Mouse (Mus musculus) midbrain, embryonic 13.5 days (tissue): ENCODE measurements around the gene Myh3. TPM values are rescaled to one million over a fixed set of nuclear protein-coding genes. Genes with fewer than 3 reads are reported as not detected.

ENCODE experiments used
- ATAC-seq: fragments of 200-750 bp; cut with Nextera tagmentation; 2 replicates; pipeline ENCODE4 v1.8.0; 2017; ENCODE audit warnings: mild to moderate bottlenecking, moderate TSS enrichment, moderate library complexity
- H3K27ac ChIP-seq: fragments of 300-500 bp; sonication (generic); 2 replicates; pipeline ENCODE4 v1.5.1; 2015; ENCODE audit warnings: inconsistent platforms, mild to moderate bottlenecking, moderate library complexity
- H3K27me3 ChIP-seq: fragments of 300-500 bp; sonication (generic); 2 replicates; pipeline ENCODE4 v1.6.1; 2015; ENCODE audit warnings: mild to moderate bottlenecking, inconsistent platforms
- H3K36me3 ChIP-seq: fragments of 300-500 bp; sonication (generic); 2 replicates; pipeline ENCODE4 v1.6.1; 2015; ENCODE audit warnings: mild to moderate bottlenecking, inconsistent platforms
- H3K4me1 ChIP-seq: fragments of 300-500 bp; sonication (generic); replicated peaks from 2 replicates; pipeline ENCODE4 v1.6.1; 2015; ENCODE audit warnings: inconsistent platforms
- H3K4me2 ChIP-seq: fragments of 300-500 bp; sonication (generic); replicated peaks from 2 replicates; pipeline ENCODE4 v1.6.1; 2015; ENCODE audit warnings: moderate library complexity, mild to moderate bottlenecking, inconsistent platforms
- H3K4me3 ChIP-seq: fragments of 300-500 bp; sonication (generic); replicated peaks from 2 replicates; pipeline ENCODE4 v1.5.1; 2015; ENCODE audit warnings: mild to moderate bottlenecking, inconsistent platforms
- H3K9ac ChIP-seq: fragments of 300-500 bp; sonication (generic); replicated peaks from 2 replicates; pipeline ENCODE4 v1.6.1; 2015; ENCODE audit warnings: mild to moderate bottlenecking, inconsistent platforms
- H3K9me3 ChIP-seq: fragments of 300-500 bp; sonication (generic); 2 replicates; pipeline ENCODE4 v1.6.1; 2016; ENCODE audit warnings: mild to moderate bottlenecking, inconsistent platforms
- WGBS: fragments of 180-500 bp; shearing (Covaris S2); methylation state at CpG from one replicate; pipeline ENCODE4 v1.1.7; 2015; 5-methylcytosine and 5-hydroxymethylcytosine counted together
- microRNA-seq: library from miRNA; unstranded; fragments of <30 nt; microRNA quantifications from one replicate; pipeline ENCODE4, GENCODE M21; 2016
- polyA plus RNA-seq: library from polyadenylated mRNA; unstranded; fragments of >200 nt; fragmentation: Nextera tagmentation; extraction: Ambion mirVana; gene quantifications from 2 replicates; pipeline ENCODE4 v1.2.1, GENCODE M21; 2015

Gene Myh3
- polyA plus RNA-seq, 1 experiment from 2014 or later = 0.35 TPM

DNA sequence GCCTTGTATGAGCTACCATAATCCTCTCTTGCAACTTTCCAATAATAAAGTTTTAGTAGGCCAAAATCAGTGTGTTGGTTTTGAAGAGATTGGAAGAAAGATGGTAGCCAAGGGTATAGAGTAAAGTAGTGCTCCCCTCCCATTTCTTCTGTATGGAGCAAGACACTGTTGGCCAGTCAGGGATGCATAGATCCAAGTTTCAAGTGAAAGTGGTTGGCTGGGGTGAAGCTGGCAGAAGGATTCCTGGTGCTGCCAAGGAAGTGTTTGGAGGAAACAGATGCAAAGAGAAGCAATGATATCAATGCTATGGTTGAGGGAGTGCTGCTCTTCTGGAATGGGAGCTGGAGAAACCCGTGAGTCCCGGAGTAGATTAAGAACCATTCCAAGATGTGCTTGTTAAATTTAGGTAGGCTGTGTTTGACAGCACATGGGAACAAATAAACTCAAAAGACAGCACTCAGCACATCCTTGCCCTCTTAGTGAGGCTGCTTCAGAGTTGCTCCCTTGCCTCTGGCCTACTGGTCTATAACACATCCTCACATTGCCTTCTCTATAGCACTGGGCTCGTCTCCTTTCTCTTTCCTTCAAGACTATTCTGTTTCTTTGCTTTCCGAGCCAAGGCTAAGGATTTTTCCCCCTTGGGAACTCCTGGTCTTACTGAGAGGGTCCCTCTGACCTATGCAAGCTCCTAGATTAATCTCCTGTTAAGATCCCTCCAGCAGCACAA lies 70.3 kb downstream of the Myh3 start:
- H3K27ac ChIP-seq = no peak overlapping the region
- no peaks in the 10 kb centered on the region for H3K36me3 ChIP-seq
- no peak overlapping the region for H3K4me2 ChIP-seq
- no peak for ATAC-seq
- H3K27me3 ChIP-seq = no peaks in the 10 kb centered on the region
- H3K4me3 ChIP-seq = no peak overlapping the region
- no peaks in the 10 kb centered on the region for H3K9me3 ChIP-seq
- H3K9ac ChIP-seq = no peak overlapping the region
- 72% methylated on average over 4 of the region's 4 CpGs for WGBS
- peaks cover 4% of the 10 kb centered on the region for H3K4me1 ChIP-seq

DNA sequence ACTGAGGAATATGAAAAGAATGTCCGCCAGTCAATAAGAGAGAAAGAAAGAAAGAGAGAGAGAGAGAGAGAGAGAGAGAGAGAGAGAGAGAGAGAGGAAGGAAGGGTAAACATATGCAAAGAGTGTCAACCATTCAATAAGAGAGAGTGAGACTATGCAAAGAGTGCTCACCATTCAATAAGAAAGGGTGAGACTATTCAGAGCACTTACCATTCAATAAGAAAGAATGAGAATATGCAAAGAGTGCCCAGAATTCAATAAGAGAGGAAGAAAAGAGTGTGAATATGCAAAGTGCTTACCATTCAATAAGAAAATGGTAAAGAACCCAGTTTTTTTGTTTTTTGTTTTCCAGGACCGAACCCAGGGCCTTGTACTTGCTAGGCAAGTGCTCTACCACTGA lies 72.1 kb downstream of the Myh3 start:
- WGBS = 85% methylated on average over 2 of the region's 2 CpGs
- ATAC-seq = no peak
- no peak overlapping the region for H3K4me3 ChIP-seq

DNA sequence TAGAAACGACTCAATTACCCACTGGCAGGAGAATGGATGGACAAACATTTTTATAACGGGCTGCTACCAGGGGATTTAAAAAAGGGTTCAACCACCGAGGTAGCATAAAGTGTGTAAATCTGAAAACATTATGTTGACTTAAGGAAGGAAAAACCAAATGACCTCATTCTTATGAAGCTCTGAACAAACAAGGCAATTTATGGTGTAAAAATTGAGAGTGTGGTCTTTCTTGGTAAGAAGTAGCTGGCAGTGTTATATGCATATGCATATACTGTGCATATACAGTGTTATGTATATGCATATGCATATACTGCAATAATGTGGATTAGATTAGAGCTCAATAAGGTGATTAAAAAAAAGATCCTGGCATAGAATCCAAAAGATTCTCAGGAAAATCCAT lies 73.1 kb downstream of the Myh3 start:
- no peak overlapping the region for H3K27ac ChIP-seq
- 76% methylated on average over 3 of the region's 3 CpGs for WGBS

More for the DNA sequence above, 72.1 kb downstream of the Myh3 start:
- Histone ChIP-seq H3K27ac (no peak overlapping the region), H3K4me2 (no peak overlapping the region), H3K36me3 (no peaks in the 10 kb centered on the region), H3K9me3 (no peaks in the 10 kb centered on the region), H3K4me1 (peaks cover 4% of the 10 kb centered on the region), H3K27me3 (no peaks in the 10 kb centered on the region), H3K9ac (no peak overlapping the region)

More for the DNA sequence above, 73.1 kb downstream of the Myh3 start:
- H3K4me3 ChIP-seq = no peak overlapping the region
- H3K27me3 ChIP-seq = no peaks in the 10 kb centered on the region
- ATAC-seq = no peak
- peaks cover 4% of the 10 kb centered on the region for H3K4me1 ChIP-seq
- no peak overlapping the region for H3K9ac ChIP-seq
- H3K36me3 ChIP-seq = no peaks in the 10 kb centered on the region
- H3K4me2 ChIP-seq = no peak overlapping the region
- H3K9me3 ChIP-seq = no peaks in the 10 kb centered on the region

Small RNA genes within 50 kb of the gene (microRNA-seq; reads per million reads assigned to microRNA genes)
- gene Mir6923 = not detected

Other genes starting within 250 kb of the Myh3 start
- gene Pirt, start 166.3 kb upstream of the Myh3 start, polyA plus RNA-seq = 0.85 and 1.2 TPM in 2 replicates
- gene Tmem238l, start 121.7 kb upstream of the Myh3 start, polyA plus RNA-seq = not detected in 2 replicates
- 0.89 and 0.93 TPM in 2 replicates for gene Tmem220, start 53.1 kb upstream of the Myh3 start, polyA plus RNA-seq
- 37.0 and 38.5 TPM in 2 replicates for gene Adprm, start 25.7 kb upstream of the Myh3 start, polyA plus RNA-seq
- gene Sco1, start 25.6 kb upstream of the Myh3 start, polyA plus RNA-seq = 15.1 and 16.4 TPM in 2 replicates
- not detected in 2 replicates for gene Myh2, start 92.7 kb downstream of the Myh3 start, polyA plus RNA-seq
- gene Myh1, start 121.8 kb downstream of the Myh3 start, polyA plus RNA-seq = not detected in 2 replicates
- not detected in 2 replicates for gene Myh4, start 159.7 kb downstream of the Myh3 start, polyA plus RNA-seq
- gene Myh8, start 198.8 kb downstream of the Myh3 start, polyA plus RNA-seq = 0.54 and 0.75 TPM in 2 replicates
- gene Myh13, start 243.4 kb downstream of the Myh3 start, polyA plus RNA-seq = not detected in 2 replicates